In genomic region chr11:59779406-59779805, GRCm38 (mm10) we compare ENCODE assay signal across 20 mouse cellular contexts. TPM values are rescaled to one million over a fixed set of nuclear protein-coding genes. Genes with fewer than 3 reads are reported as not detected.
DNase-seq lines count a peak whose midpoint lies in the region; ATAC-seq lines count a peak whose summit lies in the region.
"Had no signal": no experiment of that assay in that cellular context is flagged by ENCODE, and none has a peak within 500 bp of the region (broad histone marks: within the 10 kb centered on the region; RNA-seq: fewer than 3 reads in every experiment).

No protein-coding gene starts in this region.

- H3K27me3 ChIP-seq in midbrain, embryonic 11.5 days (ENCODE audit: control insufficient read depth, insufficient read depth, low read length): no peaks in the 10 kb centered on the region
- no peaks in the 10 kb centered on the region for H3K27me3 ChIP-seq in midbrain, embryonic 13.5 days
- H3K27me3 ChIP-seq: embryonic facial prominence, embryonic 15.5 days; heart, embryonic 12.5 days had no signal

- H3K27ac ChIP-seq in midbrain, embryonic 11.5 days (ENCODE audit: low read depth, low read length): no peak overlapping the region
- no peak overlapping the region for H3K27ac ChIP-seq in midbrain, embryonic 13.5 days
- H3K27ac ChIP-seq: embryonic facial prominence, embryonic 15.5 days; forebrain, embryonic 10.5 days; gastrocnemius, adult 2 months had no signal

- H3K36me3 ChIP-seq in midbrain, embryonic 11.5 days (ENCODE audit: control insufficient read depth, insufficient read depth, low read length): peaks cover 6% of the 10 kb centered on the region; the same call in 1 of the 2 replicates
- H3K36me3 ChIP-seq in midbrain, embryonic 13.5 days: peaks cover 45% of the 10 kb centered on the region

- H3K4me1 ChIP-seq in midbrain, embryonic 11.5 days (ENCODE audit: control insufficient read depth, insufficient read depth, low read length): peaks cover 5% of the 10 kb centered on the region
- no peaks in the 10 kb centered on the region for H3K4me1 ChIP-seq in midbrain, embryonic 13.5 days (replicated peaks)
- H3K4me1 ChIP-seq: embryonic facial prominence, embryonic 15.5 days had no signal

- DNase-seq in kidney, postnatal 10 days: peak; percentile 38
- no peak for DNase-seq in kidney, adult 9 months
- DNase-seq in midbrain, embryonic 11.5 days (ENCODE audit: low spot score, missing footprints): peak; percentile 56
- DNase-seq in lung, postnatal 10 days: peak; percentile 45
- DNase-seq in left cerebral cortex, postnatal 36 days (ENCODE audit: low spot score in 2 of 2): no peak
- DNase-seq: adrenal gland, postnatal 10 days; cerebellum, adult 11 months; cerebellum, adult 8-10 months; cerebellum, postnatal 14 days; embryo, embryonic 11 days; gastrocnemius, adult 2 months; gastrocnemius, postnatal 25 days; heart, postnatal 4 days had no signal

- no peak overlapping the region for H3K4me3 ChIP-seq in midbrain, embryonic 11.5 days (ENCODE audit: low read depth, low read length)
- no peak overlapping the region for H3K4me3 ChIP-seq in midbrain, embryonic 13.5 days (replicated peaks)
- H3K4me3 ChIP-seq: embryonic facial prominence, embryonic 15.5 days; erythroblast, embryonic 14.5 days; forebrain, embryonic 10.5 days; gastrocnemius, adult 2 months; heart, embryonic 12.5 days had no signal

- H3K9ac ChIP-seq in midbrain, embryonic 11.5 days (ENCODE audit: low read length): no peak overlapping the region
- H3K9ac ChIP-seq in midbrain, embryonic 13.5 days (replicated peaks): no peak overlapping the region
- H3K9ac ChIP-seq: embryonic facial prominence, embryonic 15.5 days; heart, embryonic 12.5 days had no signal

- no peaks in the 10 kb centered on the region for H3K9me3 ChIP-seq in midbrain, embryonic 11.5 days (ENCODE audit: control insufficient read depth, low read length)
- no peaks in the 10 kb centered on the region for H3K9me3 ChIP-seq in midbrain, embryonic 13.5 days
- H3K9me3 ChIP-seq: embryonic facial prominence, embryonic 15.5 days; forebrain, embryonic 10.5 days; heart, embryonic 12.5 days had no signal

- ATAC-seq in midbrain, embryonic 11.5 days (ENCODE audit: low FRiP score): no peak
- no peak for ATAC-seq in midbrain, embryonic 13.5 days
- no peak for ATAC-seq in megakaryocyte progenitor cell, adult 5-6 weeks (replicated peaks; ENCODE audit: poor library complexity)
- ATAC-seq: forebrain, embryonic 14.5 days had no signal

- intact Hi-C loops in left cerebral cortex, postnatal 36 days (cut with DNase I): loop anchor here (5.0 kb wide), 1 partner anchor 157 kb away; no protein-coding TSS in a partner anchor

- 92% methylated on average over 4 of the region's 4 CpGs for WGBS in midbrain, embryonic 11.5 days
- WGBS in midbrain, embryonic 13.5 days: 94% methylated on average over 4 of the region's 4 CpGs

- H3K4me2 ChIP-seq in midbrain, embryonic 11.5 days: no peak overlapping the region
- no peak overlapping the region for H3K4me2 ChIP-seq in midbrain, embryonic 13.5 days (replicated peaks)
- H3K4me2 ChIP-seq: embryonic facial prominence, embryonic 15.5 days; heart, embryonic 12.5 days had no signal

RNA-seq across cellular contexts. Expression of gene Pld6, which starts 8.0 kb away (rescaled TPM):
- 0.36 and 0.79 TPM in 2 replicates for polyA plus RNA-seq in midbrain, embryonic 11.5 days (2014; fragmentation: Nextera tagmentation; extraction: Ambion mirVana)
- 2.4 and 2.7 TPM in 2 replicates for polyA plus RNA-seq in midbrain, embryonic 13.5 days (2015; fragmentation: Nextera tagmentation; extraction: Ambion mirVana)
- 1 to 10 TPM in 1 of 2 experiments, under 1 TPM in 1; 0.81 to 1.1 TPM for total RNA-seq in left cerebral cortex, postnatal 36 days (2021)
- total RNA-seq in megakaryocyte progenitor cell, adult 5-6 weeks (2015): 0.37 and 1.1 TPM in 2 replicates
- total RNA-seq in megakaryocyte progenitor cell, adult 5-6 weeks (2017): 0.91 and 1.3 TPM in 2 replicates
- total RNA-seq: gastrocnemius, adult 2 months; gastrocnemius, postnatal 25 days had no signal
- polyA plus RNA-seq: erythroblast, embryonic 14.5 days had no signal

RNA-seq across cellular contexts. Expression of gene Flcn, which starts 30.4 kb away (rescaled TPM):
- polyA plus RNA-seq in midbrain, embryonic 11.5 days (2014; fragmentation: Nextera tagmentation; extraction: Ambion mirVana): 27.4 and 28.2 TPM in 2 replicates
- 38.4 and 41.7 TPM in 2 replicates for polyA plus RNA-seq in midbrain, embryonic 13.5 days (2015; fragmentation: Nextera tagmentation; extraction: Ambion mirVana)
- 10 to 100 TPM; 48.6 to 48.9 TPM for total RNA-seq in left cerebral cortex, postnatal 36 days (2021)
- 11.1 and 15.6 TPM in 2 replicates for total RNA-seq in megakaryocyte progenitor cell, adult 5-6 weeks (2015)
- total RNA-seq in megakaryocyte progenitor cell, adult 5-6 weeks (2017): 15.8 and 18.4 TPM in 2 replicates

RNA-seq across cellular contexts. Expression of gene Nt5m, which starts 59.8 kb away (rescaled TPM):
- 38.8 and 40.4 TPM in 2 replicates for polyA plus RNA-seq in midbrain, embryonic 11.5 days (2014; fragmentation: Nextera tagmentation; extraction: Ambion mirVana)
- 58.6 and 60.5 TPM in 2 replicates for polyA plus RNA-seq in midbrain, embryonic 13.5 days (2015; fragmentation: Nextera tagmentation; extraction: Ambion mirVana)
- 10 to 100 TPM; 53.6 to 59.0 TPM for total RNA-seq in left cerebral cortex, postnatal 36 days (2021)
- total RNA-seq in megakaryocyte progenitor cell, adult 5-6 weeks (2015): 12.4 and 18.8 TPM in 2 replicates
- 15.1 and 15.7 TPM in 2 replicates for total RNA-seq in megakaryocyte progenitor cell, adult 5-6 weeks (2017)

Comparison
In these comparisons a context has a peak if more than half of its experiments do, and no peak if none do; other contexts are left out.
1. DNase-seq: peak in kidney, postnatal 10 days (single experiment), midbrain, embryonic 11.5 days (single experiment) and lung, postnatal 10 days (single experiment); none in kidney, adult 9 months (single experiment) and left cerebral cortex, postnatal 36 days (0 of 2).